Mouse (Mus musculus) liver, adult 2 months (tissue): Measurements from ENCODE around the gene Hist1h2bj. TPM values are rescaled to one million over a fixed set of nuclear protein-coding genes. Genes with fewer than 3 reads are reported as not detected.

Experiments used
- DNase-seq: peaks from one replicate; pipeline ENCODE4 v3.0.0-alpha.2; 2011; ENCODE audit warnings: low read depth, low spot score; ENCODE audit errors: extremely low read depth
- H3K27ac ChIP-seq: fragments of 200-500 bp; replicated peaks from 2 replicates; pipeline ENCODE4 v1.5.1; 2012; ENCODE audit warnings: low read depth, mild to moderate bottlenecking, control low read depth, inconsistent platforms, low read length; ENCODE audit not compliant: insufficient read depth
- H3K27me3 ChIP-seq: fragments of 200-500 bp; 2 replicates; pipeline ENCODE4 v1.6.1; 2012; ENCODE audit warnings: mild to moderate bottlenecking, moderate library complexity, low read length, inconsistent platforms; ENCODE audit not compliant: control insufficient read depth, insufficient read depth
- H3K36me3 ChIP-seq: fragments of 200-500 bp; 2 replicates; pipeline ENCODE4 v1.6.1; 2012; ENCODE audit warnings: low read length, inconsistent platforms; ENCODE audit not compliant: control insufficient read depth, insufficient read depth
- H3K4me1 ChIP-seq: fragments of 200-500 bp; 2 replicates; pipeline ENCODE4 v1.6.1; 2011; ENCODE audit warnings: low read length; ENCODE audit not compliant: control insufficient read depth, insufficient read depth
- H3K4me3 ChIP-seq: fragments of 200-500 bp; 2 replicates; pipeline ENCODE4 v1.5.1; 2011; ENCODE audit warnings: low read depth, mild to moderate bottlenecking, control low read depth, low read length, moderate library complexity; ENCODE audit not compliant: insufficient read depth
- H3K79me2 ChIP-seq: fragments of 200-500 bp; 2 replicates; pipeline ENCODE4 v1.6.1; 2012; ENCODE audit warnings: inconsistent platforms, mild to moderate bottlenecking, low read length, moderate library complexity; ENCODE audit not compliant: control insufficient read depth, insufficient read depth
- H3K9ac ChIP-seq: fragments of 200-500 bp; 2 replicates; pipeline ENCODE4 v1.6.1; 2012; ENCODE audit warnings: low read depth, mild to moderate bottlenecking, control low read depth, inconsistent platforms, low read length
- CTCF ChIP-seq: fragments of 200-500 bp; IDR thresholded peaks from 2 replicates; pipeline ENCODE4 v1.5.1; 2011; ENCODE audit warnings: low read depth, low read length, control low read depth
- POLR2A ChIP-seq: fragments of 200-500 bp; IDR thresholded peaks from 2 replicates; pipeline ENCODE4 v1.6.1; 2011; ENCODE audit warnings: low read length, control low read depth; ENCODE audit not compliant: insufficient read depth; ENCODE audit errors: extremely low read depth
- WGBS: fragments of 180-500 bp; shearing (Covaris S2); methylation state at CpG from one replicate; pipeline ENCODE4 v1.1.7; 2018; 5-methylcytosine and 5-hydroxymethylcytosine counted together
- polyA plus RNA-seq: library from polyadenylated mRNA; depleted of rRNA; stranded (reverse); fragments of >200 nt; gene quantifications from 2 replicates; pipeline ENCODE4 v1.2.3, GENCODE M21; 2012
- total RNA-seq: library from RNA; depleted of rRNA; stranded (reverse); fragments of >200 nt; gene quantifications from 2 replicates; pipeline ENCODE4 v1.2.3, GENCODE M21; 2014

Hist1h2bj gene
- total and polyA plus RNA-seq, 2 experiments, result 10.7 TPM; not detected in 1

- H3K4me1 ChIP-seq, result peaks cover 9% of the 10 kb centered on the region; the same call in 1 of the 2 replicates
- 91% methylated on average over 2 of the region's 2 CpGs for WGBS
- no peaks in the 10 kb centered on the region for H3K79me2 ChIP-seq
- no peak overlapping the region for H3K9ac ChIP-seq
- H3K4me3 ChIP-seq, result no peak overlapping the region
- no peak overlapping the region for H3K27ac ChIP-seq
- no peaks in the 10 kb centered on the region for H3K36me3 ChIP-seq
- H3K27me3 ChIP-seq, result no peaks in the 10 kb centered on the region
- DNase-seq, result no peak
- TF ChIP-seq POLR2A (no peak), CTCF (no peak)
These were observed 6.0 kb downstream of the Hist1h2bj start for GRCm38 (mm10) chr13:22049041-22049440.

GRCm38 (mm10) chr13:22049737-22050440 is 6.9 kb downstream of the Hist1h2bj start:
- H3K27me3 ChIP-seq, result no peaks in the 10 kb centered on the region
- peak overlapping the region; percentile 50; the same call in 1 of the 2 replicates for H3K4me3 ChIP-seq
- peaks cover 5% of the 10 kb centered on the region; the same call in 1 of the 2 replicates for H3K4me1 ChIP-seq
- H3K27ac ChIP-seq, result no peak overlapping the region
- no peak for DNase-seq
- no peaks in the 10 kb centered on the region for H3K36me3 ChIP-seq
- H3K9ac ChIP-seq, result no peak overlapping the region
- H3K79me2 ChIP-seq, result no peaks in the 10 kb centered on the region
- TF ChIP-seq CTCF, result no peak
- TF ChIP-seq POLR2A, result no peak
- 6% methylated on average over 14 of the region's 14 CpGs for WGBS

GRCm38 (mm10) chr13:22050591-22051522 is 7.8 kb downstream of the Hist1h2bj start:
- under 1% methylated on average over 52 of the region's 52 CpGs for WGBS
- no peaks in the 10 kb centered on the region for H3K36me3 ChIP-seq
- TF ChIP-seq CTCF (peak; percentile 77), POLR2A (no peak)
- peak overlapping the region; percentile 47 for H3K4me3 ChIP-seq
- no peaks in the 10 kb centered on the region for H3K27me3 ChIP-seq
- DNase-seq, result peak; percentile 73
- H3K9ac ChIP-seq, result peak overlapping the region; percentile 37
- H3K27ac ChIP-seq, result 0 out of 2 replicates have a peak overlapping the region, but pooled peaks have one; percentile 8
- peaks cover 5% of the 10 kb centered on the region; the same call in 1 of the 2 replicates for H3K4me1 ChIP-seq
- H3K79me2 ChIP-seq, result no peaks in the 10 kb centered on the region

GRCm38 (mm10) chr13:22051523-22051859 is 8.5 kb downstream of the Hist1h2bj start:
- no peaks in the 10 kb centered on the region for H3K36me3 ChIP-seq
- TF ChIP-seq CTCF (no peak), POLR2A (no peak)
- DNase-seq, result no peak
- no peaks in the 10 kb centered on the region for H3K27me3 ChIP-seq
- H3K27ac ChIP-seq, result no peak overlapping the region
- H3K4me1 ChIP-seq, result peaks cover 5% of the 10 kb centered on the region; the same call in 1 of the 2 replicates
- H3K4me3 ChIP-seq, result no peak overlapping the region
- 16% methylated on average over 5 of the region's 5 CpGs for WGBS
- no peak overlapping the region for H3K9ac ChIP-seq
- no peaks in the 10 kb centered on the region for H3K79me2 ChIP-seq

GRCm38 (mm10) chr13:22053754-22054153 is 10.7 kb downstream of the Hist1h2bj start:
- Histone ChIP-seq H3K27me3 (no peaks in the 10 kb centered on the region), H3K4me3 (no peak overlapping the region), H3K36me3 (no peaks in the 10 kb centered on the region), H3K9ac (no peak overlapping the region), H3K79me2 (no peaks in the 10 kb centered on the region), H3K4me1 (peaks cover 5% of the 10 kb centered on the region; the same call in 1 of the 2 replicates), H3K27ac (no peak overlapping the region)
- DNase-seq, result no peak
- 100% methylated on average over 1 of the region's 1 CpGs for whole genome bisulfite sequencing
- TF ChIP-seq POLR2A (no peak), CTCF (no peak)

- no peaks in the 10 kb centered on the region for H3K4me1 ChIP-seq
- no peaks in the 10 kb centered on the region for H3K27me3 ChIP-seq
- H3K9ac ChIP-seq, result no peak overlapping the region
- H3K36me3 ChIP-seq, result no peaks in the 10 kb centered on the region
- TF ChIP-seq CTCF (no peak), POLR2A (no peak)
- 71% methylated on average over 1 of the region's 1 CpGs for WGBS
- no peak overlapping the region for H3K4me3 ChIP-seq
- no peaks in the 10 kb centered on the region for H3K79me2 ChIP-seq
- no peak overlapping the region for H3K27ac ChIP-seq
- no peak for DNase-seq
These were observed 18.4 kb downstream of the Hist1h2bj start for GRCm38 (mm10) chr13:22061422-22061821.
